Mouse (Mus musculus): Measurements from ENCODE around the gene Il12a. TPM values are rescaled to one million over a fixed set of nuclear protein-coding genes. Genes with fewer than 3 reads are reported as not detected.
A peak's percentile ranks its signal among the peaks of the same experiment; 100 is the strongest.

Il12a gene
- total RNA-seq, 2 experiments from 2014 or later: 0.40 to 0.55 TPM

DNA sequence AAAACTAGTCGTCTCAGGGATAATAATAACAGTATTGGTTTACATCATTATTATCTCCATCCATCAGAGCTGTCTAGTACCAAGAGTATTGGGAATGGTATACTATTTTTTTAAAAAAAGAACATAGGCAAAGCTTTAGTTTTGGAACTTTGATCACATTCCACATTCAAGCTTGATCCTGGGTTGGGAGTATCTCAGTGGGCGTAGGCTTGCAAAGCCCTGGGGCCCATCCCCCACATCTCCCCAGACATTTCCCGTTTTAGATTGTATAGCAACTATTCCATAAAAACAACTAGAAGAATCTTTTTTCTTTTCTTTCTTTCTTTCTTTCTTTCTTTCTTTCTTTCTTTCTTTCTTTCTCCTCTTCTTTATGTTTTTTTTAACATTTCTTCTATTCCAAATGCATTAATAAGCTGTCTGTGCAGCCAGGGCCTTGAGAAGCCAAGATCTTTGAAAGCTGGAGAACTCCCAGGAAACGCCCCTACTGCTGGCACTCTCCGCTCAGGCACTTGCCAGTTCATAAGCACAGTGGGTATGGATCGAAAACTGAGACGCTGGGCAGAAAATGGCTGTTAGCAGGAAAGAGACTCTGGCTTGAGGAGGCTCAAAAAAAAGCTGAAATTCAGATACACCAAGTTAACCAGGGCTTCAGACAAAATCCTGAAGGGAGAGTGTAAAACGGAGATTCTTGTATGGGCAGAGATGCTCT lies 3.4 kb upstream of the Il12a start:
- DNase-seq: peak; percentile 18 to 30

DNA sequence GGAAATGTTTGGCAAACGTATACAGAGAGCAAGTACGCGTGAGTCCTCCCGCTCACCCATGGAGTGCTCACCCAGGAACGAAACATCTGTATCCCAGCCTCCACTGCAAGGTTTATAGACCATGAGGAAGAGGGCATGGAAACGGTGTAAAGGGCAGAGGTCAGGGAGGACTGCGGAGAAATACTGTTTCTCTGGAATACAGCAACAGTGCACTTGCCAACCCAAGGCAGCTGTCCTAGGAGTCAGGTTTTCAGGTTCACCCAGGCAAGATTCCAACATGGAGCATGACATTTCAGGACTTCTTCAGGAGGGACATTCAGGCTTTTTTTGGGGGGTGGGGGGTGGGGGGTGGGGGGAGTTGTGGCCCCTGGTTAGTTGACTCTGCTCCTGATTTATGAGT lies 1.1 kb upstream of the Il12a start:
- DNase-seq: no peak

DNA sequence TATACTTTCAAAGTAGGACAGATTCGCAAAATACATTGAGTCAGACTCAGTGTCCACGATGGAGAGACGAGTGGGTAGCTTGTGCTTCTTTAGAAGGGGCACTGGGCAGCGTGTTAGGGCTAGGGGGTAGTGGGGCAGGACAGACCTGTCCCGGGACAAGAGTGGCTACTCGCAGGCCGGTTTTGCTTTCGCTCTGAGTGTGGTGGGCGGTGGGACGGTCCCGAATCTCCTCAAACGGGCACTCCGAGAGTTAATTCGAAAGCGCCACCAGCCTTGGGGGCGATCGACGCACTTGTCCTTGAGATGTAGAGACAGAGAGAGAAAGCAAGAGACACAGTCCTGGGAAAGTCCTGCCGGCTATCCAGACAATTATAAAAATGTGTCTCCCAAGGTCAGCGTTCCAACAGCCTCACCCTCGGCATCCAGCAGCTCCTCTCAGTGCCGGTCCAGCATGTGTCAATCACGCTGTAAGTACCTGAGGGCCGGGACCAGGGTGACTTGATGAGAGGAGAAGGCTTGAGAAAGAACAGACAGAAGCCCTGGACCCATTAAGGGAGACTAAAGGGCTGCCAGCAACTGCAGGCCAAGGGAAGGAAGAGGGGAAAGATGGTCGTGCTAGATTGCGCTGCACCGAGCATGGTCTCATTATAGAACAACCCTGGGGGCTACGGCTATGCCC lies 795 bp downstream of the Il12a start:
- no peak for DNase-seq

DNA sequence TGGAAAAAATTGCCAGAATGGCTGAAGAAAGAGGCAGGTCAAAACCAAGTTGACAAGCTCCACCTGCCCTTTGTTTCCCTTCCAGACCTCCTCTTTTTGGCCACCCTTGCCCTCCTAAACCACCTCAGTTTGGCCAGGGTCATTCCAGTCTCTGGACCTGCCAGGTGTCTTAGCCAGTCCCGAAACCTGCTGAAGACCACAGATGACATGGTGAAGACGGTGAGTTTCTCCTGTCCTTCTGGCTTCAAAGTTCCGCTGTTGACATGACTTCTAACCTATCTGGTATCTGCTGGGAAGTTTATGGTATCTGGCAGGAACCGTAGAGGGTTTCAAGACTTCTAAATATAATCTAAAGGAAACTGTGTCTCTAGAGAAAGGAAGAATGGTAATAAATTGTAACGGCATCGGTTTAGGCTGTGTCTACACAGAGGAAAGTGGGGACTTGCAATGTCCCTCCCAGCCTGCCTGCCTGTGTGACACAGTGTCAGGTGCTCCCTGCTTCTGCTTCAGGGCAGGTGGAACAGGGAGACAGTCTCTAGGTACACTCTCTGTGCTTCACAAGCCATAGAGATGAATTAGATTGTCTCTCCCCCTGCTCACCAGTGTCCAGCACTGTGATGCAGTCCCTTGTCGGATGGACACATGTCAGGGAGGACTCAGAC lies 1.6 kb downstream of the Il12a start:
- no peak for DNase-seq

DNA sequence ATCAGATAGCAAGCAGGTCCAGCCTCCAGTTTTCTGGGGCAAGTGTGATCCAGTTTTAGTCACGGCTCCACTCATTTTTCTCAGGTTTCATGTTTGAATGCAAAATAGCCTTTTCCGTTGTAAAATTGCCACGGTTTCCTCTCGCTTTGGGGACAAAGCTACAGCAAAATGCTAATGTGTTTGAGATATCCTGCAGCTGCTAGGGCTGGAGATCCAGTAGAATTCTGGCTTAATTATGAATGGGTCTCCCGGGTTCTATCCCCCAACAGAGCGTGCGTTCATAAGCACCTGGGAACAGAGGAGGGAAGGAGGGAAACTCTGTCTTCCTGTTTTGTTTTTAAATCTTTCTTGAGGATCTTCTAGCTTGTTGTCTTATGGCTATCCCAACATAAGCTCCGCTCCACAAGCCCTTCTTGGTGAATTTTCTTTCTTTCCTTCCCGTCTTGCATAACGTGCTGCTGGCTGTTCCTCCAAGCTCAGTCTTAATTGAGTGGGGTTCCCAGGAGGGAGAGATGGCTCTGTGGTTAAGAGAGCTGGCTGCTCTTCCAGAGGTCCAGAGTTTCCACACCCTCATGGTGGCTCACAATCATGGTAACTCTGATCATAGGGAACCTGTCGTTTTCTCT lies 2.3 kb downstream of the Il12a start:
- no peak for DNase-seq

DNA sequence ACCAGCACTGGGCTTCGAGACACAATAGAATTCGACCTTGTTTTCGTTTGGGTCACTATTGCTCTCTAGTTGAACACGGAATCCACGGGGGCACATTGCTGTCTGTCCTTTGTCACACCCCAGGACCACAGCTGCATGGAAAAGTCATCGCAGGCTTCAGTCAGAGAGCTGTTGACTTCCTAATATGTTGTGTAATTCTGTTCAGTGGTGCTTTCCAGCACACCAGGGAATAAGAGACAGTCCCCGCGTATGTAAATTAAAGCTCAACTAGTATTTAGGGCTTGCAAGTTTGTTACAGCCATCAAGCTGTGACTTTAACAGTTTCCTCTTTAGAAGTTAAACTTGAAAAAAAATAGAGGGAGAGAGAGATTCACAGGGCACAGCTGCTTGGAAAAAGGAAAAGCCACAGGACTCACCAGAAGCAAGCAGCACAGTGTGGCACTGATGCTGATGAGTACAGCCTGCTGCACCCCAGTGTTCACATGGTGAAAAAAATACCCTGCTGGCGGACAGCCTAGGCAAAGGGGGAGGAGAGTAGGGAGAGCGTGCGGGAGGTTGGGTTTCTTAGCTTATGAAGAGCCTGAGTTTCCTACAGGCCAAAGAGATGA lies 3.1 kb downstream of the Il12a start:
- peak; percentile 75 to 78 for DNase-seq

DNA sequence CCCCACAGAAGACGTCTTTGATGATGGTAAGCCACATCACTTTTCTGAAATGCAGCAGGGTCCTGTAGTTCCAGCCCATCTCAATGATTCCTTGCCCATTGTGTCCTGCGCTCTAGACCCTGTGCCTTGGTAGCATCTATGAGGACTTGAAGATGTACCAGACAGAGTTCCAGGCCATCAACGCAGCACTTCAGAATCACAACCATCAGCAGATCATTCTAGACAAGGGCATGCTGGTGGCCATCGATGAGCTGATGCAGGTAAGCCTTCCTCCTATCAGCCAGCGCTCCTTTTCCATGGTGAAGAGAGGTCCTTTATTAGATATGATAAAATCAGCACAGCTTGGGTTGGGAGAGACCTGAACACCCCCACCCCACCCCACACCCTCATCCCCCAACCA lies 4.9 kb downstream of the Il12a start:
- no peak for DNase-seq

DNA sequence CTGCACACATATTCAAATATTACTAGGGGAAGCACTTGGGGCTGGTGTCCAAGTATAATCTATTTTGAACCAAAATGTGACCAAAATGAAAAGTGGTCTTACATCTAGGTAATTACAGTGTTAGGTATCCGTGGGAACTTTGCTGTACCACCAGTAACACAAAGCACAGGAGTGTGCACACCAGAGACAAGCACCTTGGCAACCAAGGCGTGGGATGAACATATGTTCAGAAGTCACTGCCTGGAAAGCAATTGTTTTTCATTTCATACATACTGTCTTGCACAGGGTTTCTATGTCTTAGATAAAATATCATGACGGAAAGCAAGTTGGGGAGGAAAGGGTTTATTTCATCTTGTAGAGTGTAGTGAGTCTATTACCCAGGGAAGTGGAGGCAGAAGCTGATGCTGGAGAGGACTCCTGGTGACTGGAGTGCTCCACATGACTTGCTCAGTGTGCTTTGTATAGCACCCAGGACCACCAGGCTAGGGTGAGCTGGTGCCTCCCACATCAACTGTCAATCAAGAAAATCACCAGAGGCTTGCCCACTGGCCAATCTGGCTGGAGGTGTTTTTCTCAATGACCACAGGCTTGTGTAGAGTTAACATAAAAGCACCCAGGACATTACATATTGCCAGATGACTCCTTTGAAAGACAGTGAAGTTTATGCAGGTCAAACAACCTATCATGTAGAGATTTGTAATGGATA lies 6.2 kb downstream of the Il12a start:
- DNase-seq: no peak

DNA sequence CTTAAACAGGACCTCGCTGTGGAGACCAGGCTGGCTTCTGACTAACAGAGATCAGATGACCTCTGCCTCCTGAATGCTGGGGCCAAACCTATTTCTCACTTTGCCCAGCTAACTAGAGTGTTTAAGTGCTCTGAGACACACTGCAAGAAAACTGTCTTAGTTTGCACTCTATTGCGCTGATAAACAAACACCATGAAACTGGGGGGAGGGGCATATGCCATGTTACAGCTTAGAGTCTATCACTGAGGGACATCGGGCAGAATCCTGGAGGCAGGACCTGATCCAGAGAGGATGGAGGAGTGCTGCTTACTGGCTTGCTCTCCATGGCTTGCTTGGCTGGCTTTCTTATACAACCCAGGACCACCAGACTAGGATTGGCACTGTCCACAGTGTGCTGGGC lies 8.2 kb downstream of the Il12a start:
- no peak for DNase-seq

DNA sequence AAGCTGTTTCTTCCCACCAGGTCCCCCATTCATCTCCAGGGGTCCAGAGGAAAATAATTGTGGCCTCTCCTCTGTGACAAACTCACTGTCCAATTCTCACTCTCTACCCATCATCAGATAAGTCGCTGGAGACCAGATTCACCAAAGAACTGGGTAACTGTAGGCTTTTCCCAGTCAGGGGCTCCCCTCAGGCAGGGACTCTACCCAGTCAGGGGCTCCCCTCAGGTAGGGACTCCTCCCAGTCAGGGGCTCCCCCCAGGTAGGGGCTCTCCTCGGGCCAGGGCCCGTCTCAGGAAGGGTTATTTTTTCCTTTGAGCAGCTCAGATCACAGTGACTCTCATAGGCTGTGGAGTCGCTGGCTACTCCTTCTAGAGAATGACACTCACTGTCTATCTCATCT lies 9.6 kb downstream of the Il12a start:
- DNase-seq: no peak

DNA sequence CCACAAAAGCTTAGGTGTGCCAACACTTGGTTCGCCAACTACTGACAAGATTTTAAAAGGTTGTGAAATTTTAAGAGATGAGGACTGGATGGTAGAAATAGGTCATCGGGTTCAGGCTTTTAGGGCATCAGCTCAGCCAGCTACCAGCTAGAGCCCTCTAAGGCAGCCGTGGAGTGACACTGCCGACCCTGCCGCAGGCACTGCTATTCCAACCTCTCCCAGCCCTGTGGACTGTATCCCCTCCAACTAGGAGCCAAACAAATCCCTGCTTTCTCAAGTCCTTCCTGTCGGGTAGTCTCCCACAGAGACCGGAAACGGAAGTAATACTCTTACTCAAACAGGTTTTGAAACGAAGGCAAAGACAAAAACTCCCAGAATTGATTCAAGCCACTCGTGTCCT lies 15.9 kb downstream of the Il12a start:
- DNase-seq: no peak

DNA sequence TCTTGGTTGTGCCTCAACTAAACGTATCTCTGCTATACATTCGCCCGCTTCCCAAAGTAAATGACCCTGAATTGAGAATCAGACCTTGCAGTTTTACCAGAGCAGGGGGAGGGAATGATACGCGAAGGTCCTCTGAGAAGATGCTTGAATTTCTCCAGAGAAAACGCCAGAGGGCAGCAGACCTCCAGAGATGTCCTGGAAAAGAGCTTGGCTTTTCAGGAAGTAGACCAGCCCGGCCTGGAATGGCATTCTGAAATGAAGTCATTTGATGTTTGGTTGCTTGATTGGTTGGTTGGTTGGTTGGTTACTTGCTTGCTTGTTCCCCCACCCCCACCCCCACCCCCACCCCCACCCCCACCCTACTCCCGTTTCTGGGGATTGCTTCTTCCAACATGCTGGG lies 17.8 kb downstream of the Il12a start:
- DNase-seq: no peak

DNA sequence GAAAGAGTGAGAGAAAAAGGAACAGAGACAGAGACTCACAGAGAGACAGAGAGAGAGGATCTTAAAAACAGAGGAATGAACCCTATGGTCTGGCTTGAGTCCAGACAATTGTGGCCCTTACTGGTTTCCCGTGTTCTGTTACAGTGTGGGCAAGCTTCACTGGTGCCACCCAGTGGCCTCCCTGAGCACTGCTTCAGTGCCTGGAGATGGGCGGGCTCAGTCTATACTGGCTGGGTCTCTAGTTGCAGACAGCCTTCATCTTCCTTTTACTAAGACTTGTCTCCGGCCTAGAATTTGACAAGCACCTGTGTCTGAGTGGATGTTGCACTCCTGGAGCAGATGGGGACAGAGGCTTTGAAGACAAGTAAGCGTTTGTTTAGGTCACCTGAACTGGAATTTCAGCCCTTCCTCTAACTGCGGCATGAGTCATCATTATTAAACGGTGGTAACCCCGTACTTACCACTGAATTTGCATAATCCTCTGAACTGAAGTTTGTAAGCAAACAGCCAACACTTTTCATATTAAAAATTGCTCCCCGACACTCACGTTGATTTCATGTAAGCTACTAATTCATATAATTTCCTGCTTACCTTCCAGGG lies 18.9 kb downstream of the Il12a start:
- DNase-seq: peak; percentile 62 to 69

DNA sequence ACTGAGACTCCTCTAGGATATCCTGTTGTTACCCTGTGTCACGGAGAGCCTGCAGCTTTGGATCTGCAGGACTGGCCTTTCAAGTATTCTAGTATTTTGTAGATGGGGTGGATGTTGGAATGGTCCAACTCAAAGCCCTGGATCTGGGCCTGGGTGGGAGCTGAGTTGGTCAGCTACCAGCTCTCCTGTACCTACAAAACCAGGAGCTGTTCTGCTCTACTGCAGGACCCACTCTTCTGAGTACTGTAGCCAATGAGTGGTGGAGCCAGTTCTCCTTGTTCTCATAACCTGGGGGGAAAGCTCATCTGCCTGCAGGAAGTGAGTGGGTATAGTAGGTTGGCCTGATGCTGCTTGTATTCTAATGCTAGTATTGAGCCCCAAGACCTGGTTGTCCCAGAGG lies 20.0 kb downstream of the Il12a start:
- no peak for DNase-seq

DNA sequence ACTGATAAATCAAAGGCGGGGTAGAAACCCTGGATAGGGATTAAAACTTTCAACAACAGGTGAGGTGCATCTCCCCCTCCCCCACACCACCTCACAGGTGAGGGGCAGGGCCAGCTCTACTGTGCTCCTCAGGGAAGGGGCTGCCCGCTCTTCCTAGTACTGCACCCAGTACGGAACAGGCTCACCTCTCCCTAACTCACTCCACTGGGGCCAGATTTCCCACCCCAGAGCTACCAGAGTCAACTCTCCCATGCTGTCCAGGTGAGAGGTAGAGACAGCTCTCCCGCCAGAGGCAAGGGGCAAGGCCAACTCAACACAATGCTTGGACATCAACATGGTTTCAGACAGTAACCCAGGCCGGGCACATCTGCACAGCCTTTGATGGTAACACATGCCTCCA lies 21.1 kb downstream of the Il12a start:
- DNase-seq: no peak

DNA sequence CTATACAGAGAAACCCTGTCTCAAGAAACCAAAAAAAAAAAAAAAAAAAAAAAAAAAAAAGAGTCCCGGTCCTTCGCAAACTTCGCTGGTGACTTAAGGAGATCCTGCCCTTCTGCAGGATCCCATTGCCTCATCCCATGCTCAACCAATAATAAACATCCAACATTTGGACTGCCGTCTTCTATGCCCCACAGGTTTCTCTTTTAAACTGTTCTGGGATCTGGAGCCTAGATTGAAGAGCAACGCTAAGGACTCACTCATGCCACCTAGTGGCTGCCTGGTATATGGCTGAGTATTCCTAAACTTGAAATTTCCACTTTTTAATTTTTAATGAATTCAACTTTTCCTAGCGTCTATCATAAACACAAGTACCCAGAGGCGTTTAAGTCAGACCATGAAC lies 23.1 kb downstream of the Il12a start:
- peak in 1 of 2 experiments; percentile 53 for DNase-seq

DNA sequence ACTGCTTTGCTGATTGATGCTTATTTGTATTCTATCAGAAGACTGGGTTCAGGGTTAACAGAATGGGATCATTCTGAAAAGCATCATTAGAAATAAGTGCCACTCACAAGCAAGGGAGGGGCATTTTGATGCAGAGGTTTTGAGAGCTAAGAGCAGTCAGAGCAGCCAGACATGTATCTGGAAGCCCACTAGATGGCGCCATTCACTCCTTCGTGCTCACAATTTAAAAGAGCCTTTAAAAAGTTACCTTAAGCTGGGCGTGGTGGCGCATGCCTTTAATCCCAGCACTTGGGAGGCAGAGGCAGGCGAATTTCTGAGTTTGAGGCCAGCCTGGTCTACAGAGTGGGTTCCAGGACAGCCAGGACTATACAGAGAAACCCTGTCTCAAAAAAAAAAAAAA lies 26.9 kb downstream of the Il12a start:
- peak; percentile 28 to 32 for DNase-seq

DNA sequence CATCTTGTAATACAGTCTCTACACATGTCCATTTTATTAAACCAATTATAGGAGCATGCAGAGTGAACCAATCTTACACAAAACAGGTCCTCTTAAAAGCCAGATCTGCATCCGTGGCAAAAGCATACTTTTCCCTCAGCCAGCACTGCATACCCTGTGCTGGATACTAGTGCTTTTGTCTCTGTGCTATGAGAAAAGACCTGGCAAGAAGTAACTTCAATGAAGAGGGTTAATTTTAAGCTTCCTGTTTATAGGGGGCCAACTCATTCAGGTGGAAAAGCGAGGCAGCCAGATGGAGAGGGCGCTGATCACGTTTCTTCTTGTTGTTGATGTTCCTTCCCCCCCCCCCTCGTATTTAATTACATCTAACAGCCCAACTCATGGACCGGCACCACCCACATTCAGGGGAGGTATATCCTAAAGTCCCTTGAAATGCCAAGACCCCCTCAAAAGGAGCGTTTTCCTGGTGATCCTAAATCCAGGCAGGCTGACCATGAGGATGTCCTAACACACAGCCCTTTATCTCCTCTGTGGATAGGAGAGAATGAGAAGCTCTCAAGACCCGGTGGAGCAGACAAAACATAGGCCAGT lies 28.9 kb downstream of the Il12a start:
- DNase-seq: no peak

DNA sequence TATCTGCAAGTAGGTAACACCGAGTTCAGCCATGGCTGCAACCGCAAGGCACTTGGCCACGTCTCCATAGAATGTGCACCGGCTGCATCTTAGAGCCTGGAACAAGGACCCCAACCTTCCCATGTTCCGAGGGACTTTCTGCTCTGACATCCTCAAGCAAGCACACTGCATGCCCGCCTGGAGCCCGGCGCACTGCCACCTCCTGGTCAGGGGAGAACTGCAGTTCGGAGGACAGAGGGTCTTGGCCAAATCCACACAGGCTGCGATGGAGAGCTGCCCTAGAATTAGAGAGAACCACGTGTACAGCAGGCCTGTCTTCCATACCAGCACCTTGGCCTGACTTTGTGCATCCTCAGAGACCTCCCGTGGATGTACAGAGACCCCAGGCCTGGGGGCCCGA lies 29.8 kb downstream of the Il12a start:
- peak in 1 of 2 experiments; percentile 21 for DNase-seq

DNA sequence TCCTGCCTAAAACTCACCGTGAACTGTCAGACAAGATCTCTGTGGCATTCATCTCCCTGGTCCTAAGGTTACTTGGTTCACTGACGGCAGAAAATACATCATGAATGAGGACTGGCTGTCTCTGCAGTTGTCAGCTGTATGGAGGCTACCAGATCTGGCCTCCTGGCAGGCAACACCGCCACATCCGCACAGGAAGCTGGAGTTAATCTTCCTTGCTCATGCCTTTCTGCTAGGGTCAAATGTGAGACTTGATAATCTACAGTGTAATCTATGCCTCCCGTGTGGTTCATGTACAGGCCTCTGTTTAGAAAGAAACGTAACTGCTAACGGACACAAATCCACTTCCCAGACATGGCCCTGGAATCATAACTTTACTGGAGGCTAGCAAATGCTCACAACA lies 51.5 kb downstream of the Il12a start:
- no peak for DNase-seq

DNA sequence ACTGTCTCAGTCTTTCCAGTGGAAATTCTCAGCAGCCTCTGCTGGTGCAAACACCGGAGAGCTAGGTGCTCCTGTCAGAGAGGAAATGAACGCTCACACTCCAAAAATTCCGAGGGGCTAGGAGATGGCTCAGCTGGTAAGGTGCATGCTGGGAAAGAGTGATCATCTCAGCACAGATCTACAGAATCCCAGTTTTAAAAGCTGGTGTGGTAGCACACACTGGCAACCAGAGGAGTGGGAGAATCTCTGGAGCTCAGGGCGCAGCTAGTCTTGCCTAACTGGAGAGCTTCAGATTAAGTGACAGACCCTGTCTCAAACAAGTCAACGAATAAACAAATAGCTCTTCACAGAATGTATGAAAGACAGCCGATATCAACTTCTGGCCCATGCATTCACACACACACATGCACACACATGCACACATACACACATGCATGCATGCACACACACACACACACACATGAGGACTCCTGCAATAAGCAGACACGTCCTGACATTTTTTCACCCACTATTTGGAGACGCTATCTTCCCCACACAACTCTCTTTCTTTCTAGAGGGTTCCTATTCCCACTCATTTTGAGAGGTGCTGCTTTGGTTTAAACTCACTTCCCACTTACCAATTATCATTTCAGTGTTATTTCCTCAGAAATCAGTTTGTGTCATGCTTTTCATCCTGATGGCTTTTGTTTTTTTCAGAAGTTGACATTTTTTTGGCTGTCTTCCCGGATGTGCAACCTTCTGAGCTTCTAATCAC lies 52.5 kb downstream of the Il12a start:
- DNase-seq: peak in 1 of 2 experiments; percentile 6

Measured in layer of hippocampus, postnatal 36 days (tissue).